Mouse (Mus musculus) forebrain, embryonic 12.5 days (tissue): Measurements from ENCODE around the gene Sort1. TPM values are rescaled to one million over a fixed set of nuclear protein-coding genes. Genes with fewer than 3 reads are reported as not detected.

Experiments used
- ATAC-seq: fragments of 200-750 bp; cut with Nextera tagmentation; 2 replicates; pipeline ENCODE4 v1.8.0; 2017; ENCODE audit warnings: moderate TSS enrichment; ENCODE audit not compliant: low FRiP score
- H3K27ac ChIP-seq: fragments of 300-500 bp; sonication (generic); 2 replicates; pipeline ENCODE4 v1.5.1; 2016; ENCODE audit warnings: mild to moderate bottlenecking
- H3K27me3 ChIP-seq: fragments of 300-500 bp; sonication (generic); 2 replicates; pipeline ENCODE4 v1.6.1; 2016; ENCODE audit warnings: mild to moderate bottlenecking
- H3K36me3 ChIP-seq: fragments of 300-500 bp; sonication (generic); replicated peaks from 2 replicates; pipeline ENCODE4 v1.6.1; 2016; ENCODE audit warnings: mild to moderate bottlenecking
- H3K4me1 ChIP-seq: fragments of 300-500 bp; sonication (generic); 2 replicates; pipeline ENCODE4 v1.6.1; 2016
- H3K4me2 ChIP-seq: fragments of 300-500 bp; sonication (generic); 2 replicates; pipeline ENCODE4 v1.6.1; 2016; ENCODE audit warnings: mild to moderate bottlenecking, moderate library complexity
- H3K4me3 ChIP-seq: fragments of 300-500 bp; sonication (generic); replicated peaks from 2 replicates; pipeline ENCODE4 v1.5.1; 2016; ENCODE audit warnings: mild to moderate bottlenecking
- H3K9ac ChIP-seq: fragments of 300-500 bp; sonication (generic); 2 replicates; pipeline ENCODE4 v1.6.1; 2016; ENCODE audit warnings: mild to moderate bottlenecking
- H3K9me3 ChIP-seq: fragments of 300-500 bp; sonication (generic); 2 replicates; pipeline ENCODE4 v1.6.1; 2016
- WGBS: fragments of 180-500 bp; shearing (Covaris S2); methylation state at CpG from one replicate; pipeline ENCODE4 v1.1.7; 2016; 5-methylcytosine and 5-hydroxymethylcytosine counted together
- polyA plus RNA-seq: library from polyadenylated mRNA; unstranded; fragments of >200 nt; fragmentation: Nextera tagmentation; extraction: Ambion mirVana; gene quantifications from 2 replicates; pipeline ENCODE4 v1.2.1, GENCODE M21; 2016

Gene Sort1
- polyA plus RNA-seq, 1 experiment from 2014 or later, result 30.8 TPM

DNA sequence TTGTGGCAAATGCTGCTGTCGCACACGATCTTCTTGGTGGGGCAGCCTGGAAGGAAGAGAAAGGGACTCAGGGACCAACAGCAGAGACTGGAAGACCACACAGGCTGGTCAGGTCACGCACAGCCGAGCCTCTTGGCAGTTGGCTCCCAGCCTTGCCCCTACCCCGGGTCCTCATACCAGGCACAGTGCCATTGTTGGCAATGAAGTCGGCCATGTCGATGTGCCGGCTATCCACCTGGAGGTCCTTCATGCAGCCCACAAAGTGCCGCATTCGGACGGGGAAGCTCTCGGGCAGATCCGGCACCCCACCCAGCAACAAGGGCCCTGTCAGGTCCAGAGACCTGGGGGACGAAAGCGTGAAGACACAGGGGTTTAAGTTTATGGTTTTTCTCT, 118.6 kb downstream of the Sort1 start:
- ATAC-seq, result no peak
- no peaks in the 10 kb centered on the region for H3K27me3 ChIP-seq
- H3K36me3 ChIP-seq, result peaks cover 88% of the 10 kb centered on the region
- H3K4me3 ChIP-seq, result no peak overlapping the region
- H3K9ac ChIP-seq, result no peak overlapping the region
- peak overlapping the region; percentile 15; the same call in 1 of the 2 replicates for H3K27ac ChIP-seq
- no peaks in the 10 kb centered on the region for H3K9me3 ChIP-seq
- 89% methylated on average over 15 of the region's 15 CpGs for WGBS
- peaks cover 38% of the 10 kb centered on the region for H3K4me1 ChIP-seq
- no peak overlapping the region for H3K4me2 ChIP-seq

DNA sequence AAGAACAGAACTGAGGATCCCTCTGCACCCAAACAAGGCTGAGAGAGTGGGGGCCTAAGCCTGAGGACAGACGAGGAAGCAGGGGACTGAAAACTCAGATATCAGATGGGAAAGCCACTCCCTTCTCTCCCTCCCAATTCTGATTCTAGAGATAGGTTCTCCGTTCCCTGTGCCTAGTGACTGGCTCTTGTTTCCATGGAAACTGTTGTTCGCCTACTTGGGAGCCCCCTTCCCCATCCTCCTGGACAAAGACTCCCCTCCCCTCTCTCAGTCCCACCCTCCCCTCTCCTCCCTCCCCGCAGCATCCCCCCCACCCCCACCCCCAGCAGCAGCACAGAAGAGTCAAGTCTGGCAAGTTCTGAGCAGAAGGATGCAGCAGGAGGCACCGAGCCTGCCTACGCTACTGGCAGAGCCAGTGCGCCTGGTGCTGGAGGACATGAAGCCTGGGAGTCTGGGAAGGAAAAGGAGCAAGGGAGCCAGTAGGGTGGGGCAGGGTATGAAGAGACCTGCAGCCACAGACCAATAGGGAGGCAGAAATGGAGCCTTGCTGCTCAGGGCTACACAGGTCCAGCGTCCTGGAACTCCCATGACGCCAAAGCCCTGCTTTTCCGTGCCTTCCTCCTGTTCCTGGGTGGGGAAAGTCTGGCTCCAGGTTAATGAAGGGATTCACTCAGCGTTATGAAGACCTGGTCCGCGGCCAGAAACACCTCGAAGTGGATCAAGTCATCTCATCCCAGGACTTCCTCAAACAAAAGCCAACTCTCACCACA, 121.8 kb downstream of the Sort1 start:
- Histone ChIP-seq H3K4me2 (peak overlapping the region; percentile 36), H3K4me3 (0 out of 2 replicates have a peak overlapping the region, but pooled peaks have one; percentile 7), H3K27ac (peak overlapping the region; percentile 89), H3K4me1 (peaks cover 67% of the 10 kb centered on the region), H3K9me3 (no peaks in the 10 kb centered on the region), H3K36me3 (peaks cover 78% of the 10 kb centered on the region), H3K9ac (peak overlapping the region; percentile 46), H3K27me3 (no peaks in the 10 kb centered on the region)
- WGBS, result 23% methylated on average over 14 of the region's 14 CpGs
- peak; percentile 27; the same call in 1 of the 2 replicates for ATAC-seq

DNA sequence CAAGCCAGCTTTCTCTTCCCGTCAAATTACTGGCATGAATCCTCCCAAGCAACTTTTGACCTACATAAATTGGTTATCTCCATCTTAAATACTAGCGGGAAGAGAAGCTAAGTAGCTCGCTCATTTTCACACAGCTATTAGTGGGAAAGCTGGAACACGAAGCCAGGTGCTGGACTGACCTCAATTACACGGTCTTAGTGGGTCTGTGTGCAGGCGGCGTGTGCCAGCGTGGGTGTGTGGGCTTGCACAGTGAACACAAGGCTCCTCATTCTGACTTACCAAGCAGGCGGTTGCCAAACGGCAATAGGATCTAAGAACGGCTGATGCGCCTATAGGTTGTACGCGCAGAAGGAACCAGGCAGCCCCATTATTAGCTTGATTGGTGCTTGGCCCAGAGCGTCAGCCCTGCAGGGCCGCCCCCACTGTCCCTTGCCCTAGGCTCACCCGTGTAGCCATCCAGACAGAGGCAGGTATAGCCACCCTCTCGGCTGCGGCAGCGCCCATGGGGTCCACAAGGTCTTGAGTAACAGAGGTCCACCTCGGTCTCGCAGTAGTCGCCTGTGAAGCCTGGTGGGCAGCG, 122.5 kb downstream of the Sort1 start:
- Histone ChIP-seq H3K27ac (peak overlapping the region; percentile 89), H3K4me1 (peaks cover 73% of the 10 kb centered on the region), H3K9me3 (no peaks in the 10 kb centered on the region), H3K36me3 (peaks cover 71% of the 10 kb centered on the region), H3K4me3 (no peak overlapping the region), H3K27me3 (no peaks in the 10 kb centered on the region), H3K4me2 (0 out of 2 replicates have a peak overlapping the region, but pooled peaks have one; percentile 36), H3K9ac (peak overlapping the region; percentile 46; the same call in 1 of the 2 replicates)
- whole genome bisulfite sequencing, result 83% methylated on average over 24 of the region's 24 CpGs
- no peak for ATAC-seq

DNA sequence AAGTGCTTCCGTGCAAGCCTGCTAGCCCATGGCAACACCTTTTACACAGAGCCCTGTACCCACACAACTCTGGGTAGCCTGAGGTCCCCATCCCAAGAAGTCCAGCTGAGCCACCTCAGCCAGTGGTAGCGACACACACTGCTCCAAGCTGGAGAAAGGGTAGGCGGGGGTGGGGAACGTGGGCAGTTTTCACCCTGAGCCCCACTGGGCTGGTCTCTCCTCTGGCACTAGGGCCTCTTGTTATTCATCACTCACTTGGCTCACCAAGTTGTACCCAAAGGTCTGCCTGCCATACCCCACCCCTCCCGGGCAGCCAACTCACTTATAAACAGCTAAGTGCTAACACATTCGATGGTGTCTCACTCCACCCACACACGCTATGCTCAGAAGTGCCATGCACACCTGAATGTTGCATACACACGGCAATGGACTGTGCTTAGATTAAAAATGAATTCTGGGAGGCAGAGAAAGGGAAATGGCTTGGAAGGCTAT, 124.7 kb downstream of the Sort1 start:
- no peaks in the 10 kb centered on the region for H3K27me3 ChIP-seq
- no peak overlapping the region for H3K27ac ChIP-seq
- peaks cover 69% of the 10 kb centered on the region for H3K36me3 ChIP-seq
- H3K4me1 ChIP-seq, result peaks cover 80% of the 10 kb centered on the region
- ATAC-seq, result no peak
- WGBS, result 92% methylated on average over 8 of the region's 8 CpGs
- H3K4me3 ChIP-seq, result no peak overlapping the region
- no peak overlapping the region for H3K9ac ChIP-seq
- no peak overlapping the region for H3K4me2 ChIP-seq
- H3K9me3 ChIP-seq, result peaks cover 13% of the 10 kb centered on the region

DNA sequence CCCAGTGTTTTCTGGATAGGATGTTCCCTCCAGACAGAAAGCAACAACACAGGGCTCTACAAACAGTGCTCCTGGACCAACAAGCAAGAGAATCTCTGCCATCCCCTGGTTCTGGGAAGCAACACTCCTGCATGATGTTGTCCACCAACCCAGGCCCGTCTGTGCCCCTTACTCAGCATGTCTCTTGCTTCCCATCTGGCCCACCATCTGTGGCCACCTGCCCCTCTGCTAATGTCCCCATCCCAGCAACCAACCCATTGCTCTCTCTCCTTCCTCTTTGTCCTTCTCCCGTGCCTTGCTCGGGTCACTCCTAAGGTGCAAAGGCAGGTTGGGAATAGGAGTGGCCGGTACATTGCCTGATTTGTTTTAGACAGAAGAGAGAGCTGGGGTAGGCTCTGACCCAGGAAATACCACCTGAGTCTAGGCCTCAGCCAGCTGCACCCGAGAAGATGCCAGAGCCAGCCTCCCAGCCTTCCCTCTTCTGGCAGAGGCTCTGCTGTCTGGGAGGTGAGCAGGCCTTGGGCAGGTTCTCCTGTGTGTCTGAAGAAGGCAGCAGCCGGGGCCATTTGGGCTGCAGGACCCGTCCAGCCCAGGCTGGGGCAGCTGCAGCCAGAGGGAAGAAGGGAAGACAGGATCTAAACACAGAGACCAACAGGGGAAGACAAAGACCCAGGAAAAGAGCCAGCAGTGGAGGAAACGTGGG, 125.9 kb downstream of the Sort1 start:
- peak overlapping the region; percentile 35 for H3K4me3 ChIP-seq
- H3K9me3 ChIP-seq, result peaks cover 24% of the 10 kb centered on the region
- H3K27me3 ChIP-seq, result no peaks in the 10 kb centered on the region
- ATAC-seq, result peak; percentile 13
- peak overlapping the region; percentile 78 for H3K4me2 ChIP-seq
- 32% methylated on average over 8 of the region's 8 CpGs for WGBS
- H3K27ac ChIP-seq, result peak overlapping the region; percentile 97
- H3K9ac ChIP-seq, result peak overlapping the region; percentile 78
- H3K36me3 ChIP-seq, result peaks cover 69% of the 10 kb centered on the region
- H3K4me1 ChIP-seq, result peaks cover 81% of the 10 kb centered on the region

DNA sequence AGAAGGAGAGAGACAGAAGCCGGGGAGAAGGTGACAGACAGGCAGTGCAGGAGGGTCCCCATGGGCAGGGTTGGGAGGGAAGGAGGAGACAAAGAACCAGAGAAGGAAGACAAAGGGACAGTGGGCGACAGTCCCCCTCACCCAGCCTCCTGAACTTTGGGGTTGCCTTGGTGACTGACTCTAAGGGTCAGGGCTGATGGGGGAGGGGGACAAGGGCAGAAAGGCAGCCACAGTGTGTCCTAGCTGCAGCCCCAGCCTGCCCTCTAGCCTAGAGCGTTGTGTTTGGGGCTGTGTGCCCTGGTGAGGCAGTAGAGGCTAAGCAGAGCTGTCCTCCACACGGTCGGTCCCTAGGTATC, 126.5 kb downstream of the Sort1 start:
- peaks cover 81% of the 10 kb centered on the region for H3K4me1 ChIP-seq
- H3K4me3 ChIP-seq, result peak overlapping the region; percentile 35
- H3K9ac ChIP-seq, result peak overlapping the region; percentile 78
- no peaks in the 10 kb centered on the region for H3K27me3 ChIP-seq
- peaks cover 69% of the 10 kb centered on the region for H3K36me3 ChIP-seq
- ATAC-seq, result peak; percentile 27
- H3K27ac ChIP-seq, result peak overlapping the region; percentile 97
- WGBS, result 5% methylated on average over 5 of the region's 5 CpGs
- peak overlapping the region; percentile 78 for H3K4me2 ChIP-seq
- H3K9me3 ChIP-seq, result peaks cover 24% of the 10 kb centered on the region

Other genes starting within 250 kb of the Sort1 start
- 11.3 and 12.2 TPM in 2 replicates for gene Gstm4, start 239.2 kb upstream of the Sort1 start, polyA plus RNA-seq
- gene Ampd2, start 197.4 kb upstream of the Sort1 start, polyA plus RNA-seq, result 47.3 and 50.5 TPM in 2 replicates
- 0.44 and 0.86 TPM in 2 replicates for gene Gnat2, start 191.3 kb upstream of the Sort1 start, polyA plus RNA-seq
- gene Gnai3, start 137.9 kb upstream of the Sort1 start, polyA plus RNA-seq, result 198 and 205 TPM in 2 replicates
- 0.44 and 0.63 TPM in 2 replicates for gene Gpr61, start 129.2 kb upstream of the Sort1 start, polyA plus RNA-seq
- gene Amigo1, start 97.7 kb upstream of the Sort1 start, polyA plus RNA-seq, result 7.5 and 8.9 TPM in 2 replicates
- gene Cyb561d1, start 82.9 kb upstream of the Sort1 start, polyA plus RNA-seq, result 4.3 and 5.6 TPM in 2 replicates
- gene Atxn7l2, start 73.1 kb upstream of the Sort1 start, polyA plus RNA-seq, result 24.0 and 28.1 TPM in 2 replicates
- gene Sypl2, start 57.4 kb upstream of the Sort1 start, polyA plus RNA-seq, result 2.6 and 2.8 TPM in 2 replicates
- gene Psma5, start 27.2 kb upstream of the Sort1 start, polyA plus RNA-seq, result 229 and 241 TPM in 2 replicates
- 0.15 and 0.31 TPM in 2 replicates for gene Mybphl, start 80.8 kb downstream of the Sort1 start, polyA plus RNA-seq
- 82.6 and 83.1 TPM in 2 replicates for gene Psrc1, start 99.8 kb downstream of the Sort1 start, polyA plus RNA-seq
- gene Celsr2, start 131.5 kb downstream of the Sort1 start, polyA plus RNA-seq, result 60.4 and 61.3 TPM in 2 replicates
- gene Sars, start 161.1 kb downstream of the Sort1 start, polyA plus RNA-seq, result 186 and 205 TPM in 2 replicates